Mouse (Mus musculus): ENCODE measurements at regions not wholly inside any gene's neighbourhood (a gene's known extent, or its start where the extent isn't known, plus 50 kb on each side); places are given as distances from the start of the nearest gene placed in this dataset.

- no peak for DNase-seq
- 84% methylated on average over 11 of the region's 11 CpGs for WGBS
- Histone ChIP-seq H3K4me3 (ENCODE audit: control insufficient read depth, insufficient read depth, low read length) (no peak overlapping the region), H3K4me1 (replicated peaks; ENCODE audit: control insufficient read depth, insufficient read depth, low read length) (no peaks in the 10 kb centered on the region), H3K36me3 (ENCODE audit: control insufficient read depth, insufficient read depth, low read length) (no peaks in the 10 kb centered on the region), H3K27ac (ENCODE audit: control insufficient read depth, insufficient read depth, low read length) (no peak overlapping the region), H3K27me3 (ENCODE audit: control insufficient read depth, insufficient read depth, low read length) (no peaks in the 10 kb centered on the region)
- TF ChIP-seq CTCF (IDR thresholded peaks at IDR 0.05; ENCODE audit: borderline replicate concordance, control insufficient read depth, extremely low read depth, insufficient read depth, low read length, poor library complexity) (no peak), POLR2A (IDR thresholded peaks at IDR 0.05; ENCODE audit: control insufficient read depth, extremely low read depth, insufficient read depth, low read length, poor library complexity) (no peak)
Observed at GRCm38 (mm10) chr9:23097134-23097789, 125.6 kb upstream of the Bmper start.

- Histone ChIP-seq H3K27ac (ENCODE audit: control insufficient read depth, insufficient read depth, low read length) (no peak overlapping the region), H3K4me1 (replicated peaks; ENCODE audit: control insufficient read depth, insufficient read depth, low read length) (no peaks in the 10 kb centered on the region), H3K27me3 (ENCODE audit: control insufficient read depth, insufficient read depth, low read length) (no peaks in the 10 kb centered on the region), H3K36me3 (ENCODE audit: control insufficient read depth, insufficient read depth, low read length) (no peaks in the 10 kb centered on the region), H3K4me3 (ENCODE audit: control insufficient read depth, insufficient read depth, low read length) (no peak overlapping the region)
- TF ChIP-seq CTCF (IDR thresholded peaks at IDR 0.05; ENCODE audit: borderline replicate concordance, control insufficient read depth, extremely low read depth, insufficient read depth, low read length, poor library complexity), result no peak
- no peak for TF ChIP-seq POLR2A (IDR thresholded peaks at IDR 0.05; ENCODE audit: control insufficient read depth, extremely low read depth, insufficient read depth, low read length, poor library complexity)
- DNase-seq, result no peak
Observed at GRCm38 (mm10) chr9:23101584-23101983, 121.3 kb upstream of the Bmper start.

DNA sequence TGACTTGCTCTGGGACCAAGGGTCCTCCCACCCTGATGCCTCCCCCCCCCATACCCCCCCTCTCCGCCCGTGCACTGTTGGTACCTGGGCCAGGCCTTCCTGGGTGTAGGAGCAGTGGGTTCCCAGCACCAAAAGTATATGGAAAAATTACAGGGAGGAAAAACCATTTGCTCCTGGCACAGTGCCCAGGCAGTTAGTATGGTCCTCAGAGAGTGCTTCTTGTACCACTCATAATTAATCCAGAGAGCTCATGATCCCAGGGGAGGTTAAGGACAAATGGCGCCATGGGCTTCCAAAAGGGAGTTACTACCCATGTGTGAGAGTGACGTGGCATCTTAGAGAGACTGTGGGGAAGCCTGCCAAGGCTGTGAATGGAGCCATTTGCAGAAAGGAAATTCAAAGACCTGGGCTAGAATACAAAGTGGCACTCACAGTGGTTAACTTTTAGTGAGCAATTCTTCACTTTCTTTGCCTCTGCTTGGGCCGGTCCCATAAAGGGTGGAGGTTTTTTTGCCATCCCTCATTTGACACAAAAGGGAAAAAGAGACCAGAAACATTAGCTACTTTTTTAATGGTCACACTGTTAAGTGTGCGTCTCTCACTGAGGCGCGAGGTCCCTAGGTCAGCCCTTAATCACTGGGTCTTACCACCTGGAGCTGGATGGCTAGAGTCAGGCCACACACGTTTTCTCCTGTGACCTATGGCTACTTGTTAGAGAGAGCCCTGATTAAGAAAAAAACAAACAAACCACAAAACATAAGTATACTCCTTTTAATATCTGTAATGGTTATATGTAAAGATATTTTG lies 120.7 kb upstream of the Bmper start:
- H3K27ac ChIP-seq (ENCODE audit: control insufficient read depth, insufficient read depth, low read length), result no peak overlapping the region
- no peak for TF ChIP-seq POLR2A (IDR thresholded peaks at IDR 0.05; ENCODE audit: control insufficient read depth, extremely low read depth, insufficient read depth, low read length, poor library complexity)
- no peak for TF ChIP-seq CTCF (IDR thresholded peaks at IDR 0.05; ENCODE audit: borderline replicate concordance, control insufficient read depth, extremely low read depth, insufficient read depth, low read length, poor library complexity)
- no peak overlapping the region for H3K4me3 ChIP-seq (ENCODE audit: control insufficient read depth, insufficient read depth, low read length)
- H3K4me1 ChIP-seq (replicated peaks; ENCODE audit: control insufficient read depth, insufficient read depth, low read length), result no peaks in the 10 kb centered on the region
- no peak for DNase-seq
- no peaks in the 10 kb centered on the region for H3K36me3 ChIP-seq (ENCODE audit: control insufficient read depth, insufficient read depth, low read length)
- H3K27me3 ChIP-seq (ENCODE audit: control insufficient read depth, insufficient read depth, low read length), result no peaks in the 10 kb centered on the region
- 91% methylated on average over 9 of the region's 9 CpGs for WGBS

- DNase-seq, result no peak
- no peak for TF ChIP-seq POLR2A (IDR thresholded peaks at IDR 0.05; ENCODE audit: control insufficient read depth, extremely low read depth, insufficient read depth, low read length, poor library complexity)
- TF ChIP-seq CTCF (IDR thresholded peaks at IDR 0.05; ENCODE audit: borderline replicate concordance, control insufficient read depth, extremely low read depth, insufficient read depth, low read length, poor library complexity), result no peak
- no peaks in the 10 kb centered on the region for H3K27me3 ChIP-seq (ENCODE audit: control insufficient read depth, insufficient read depth, low read length)
- 16% methylated on average over 6 of the region's 6 CpGs for WGBS
- no peak overlapping the region for H3K4me3 ChIP-seq (ENCODE audit: control insufficient read depth, insufficient read depth, low read length)
- H3K4me1 ChIP-seq (replicated peaks; ENCODE audit: control insufficient read depth, insufficient read depth, low read length), result peaks cover 6% of the 10 kb centered on the region
- H3K27ac ChIP-seq (ENCODE audit: control insufficient read depth, insufficient read depth, low read length), result no peak overlapping the region
- H3K36me3 ChIP-seq (ENCODE audit: control insufficient read depth, insufficient read depth, low read length), result no peaks in the 10 kb centered on the region
Observed at GRCm38 (mm10) chr9:23111500-23111899, 111.4 kb upstream of the Bmper start.

- 63% methylated on average over 5 of the region's 5 CpGs for WGBS
- Histone ChIP-seq H3K4me3 (ENCODE audit: control insufficient read depth, insufficient read depth, low read length) (no peak overlapping the region), H3K27me3 (ENCODE audit: control insufficient read depth, insufficient read depth, low read length) (no peaks in the 10 kb centered on the region), H3K36me3 (ENCODE audit: control insufficient read depth, insufficient read depth, low read length) (no peaks in the 10 kb centered on the region), H3K27ac (ENCODE audit: control insufficient read depth, insufficient read depth, low read length) (no peak overlapping the region; the same call in 1 of the 2 replicates), H3K4me1 (replicated peaks; ENCODE audit: control insufficient read depth, insufficient read depth, low read length) (peaks cover 6% of the 10 kb centered on the region)
- DNase-seq, result no peak
- TF ChIP-seq POLR2A (IDR thresholded peaks at IDR 0.05; ENCODE audit: control insufficient read depth, extremely low read depth, insufficient read depth, low read length, poor library complexity) (no peak), CTCF (IDR thresholded peaks at IDR 0.05; ENCODE audit: borderline replicate concordance, control insufficient read depth, extremely low read depth, insufficient read depth, low read length, poor library complexity) (no peak)
Observed at GRCm38 (mm10) chr9:23115026-23115425, 107.8 kb upstream of the Bmper start.

DNA sequence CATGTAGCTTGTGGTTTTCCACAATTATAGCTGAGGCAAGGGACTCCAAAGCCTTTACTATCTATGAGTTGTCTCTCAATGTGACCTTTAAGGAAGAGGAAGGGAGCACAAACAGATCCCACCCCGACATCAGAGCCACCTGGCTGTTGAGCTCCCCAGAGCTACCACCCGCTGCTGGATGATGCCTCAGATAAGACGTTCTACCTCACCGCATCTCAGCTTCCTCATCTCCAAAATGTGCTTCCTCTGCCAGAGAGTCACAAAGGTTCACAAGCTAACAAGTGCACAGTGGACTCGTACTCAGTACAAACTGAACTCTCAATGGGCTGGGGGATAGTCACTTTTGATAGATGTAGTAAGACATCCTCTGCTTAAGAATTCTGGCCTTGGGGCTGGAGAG lies 107.3 kb upstream of the Bmper start:
- Histone ChIP-seq H3K27me3 (ENCODE audit: control insufficient read depth, insufficient read depth, low read length) (no peaks in the 10 kb centered on the region), H3K36me3 (ENCODE audit: control insufficient read depth, insufficient read depth, low read length) (no peaks in the 10 kb centered on the region), H3K27ac (ENCODE audit: control insufficient read depth, insufficient read depth, low read length) (no peak overlapping the region), H3K4me3 (ENCODE audit: control insufficient read depth, insufficient read depth, low read length) (no peak overlapping the region), H3K4me1 (replicated peaks; ENCODE audit: control insufficient read depth, insufficient read depth, low read length) (peaks cover 6% of the 10 kb centered on the region)
- DNase-seq, result no peak
- WGBS, result 1% methylated on average over 5 of the region's 5 CpGs
- TF ChIP-seq CTCF (IDR thresholded peaks at IDR 0.05; ENCODE audit: borderline replicate concordance, control insufficient read depth, extremely low read depth, insufficient read depth, low read length, poor library complexity) (no peak), POLR2A (IDR thresholded peaks at IDR 0.05; ENCODE audit: control insufficient read depth, extremely low read depth, insufficient read depth, low read length, poor library complexity) (no peak)
